Mouse (Mus musculus) testis, postnatal 10 days (tissue): ENCODE data around the gene Mapk8ip3.

ENCODE experiments used
- DNase-seq: peaks from one replicate; pipeline ENCODE4 v3.0.0; 2021; ENCODE audit warnings: low spot score

Gene Mapk8ip3

GRCm38 (mm10) chr17:24885356-24886133 is 51.2 kb downstream of the Mapk8ip3 start:
- no peak for DNase-seq

- DNase-seq = no peak
Observed at GRCm38 (mm10) chr17:24884391-24884790, 52.4 kb downstream of the Mapk8ip3 start.

GRCm38 (mm10) chr17:24881738-24882440 is 54.9 kb downstream of the Mapk8ip3 start:
- DNase-seq = peak; percentile 66

GRCm38 (mm10) chr17:24878531-24878930 is 58.2 kb downstream of the Mapk8ip3 start:
- DNase-seq = no peak

GRCm38 (mm10) chr17:24878117-24878397 is 58.7 kb downstream of the Mapk8ip3 start:
- no peak for DNase-seq

DNA sequence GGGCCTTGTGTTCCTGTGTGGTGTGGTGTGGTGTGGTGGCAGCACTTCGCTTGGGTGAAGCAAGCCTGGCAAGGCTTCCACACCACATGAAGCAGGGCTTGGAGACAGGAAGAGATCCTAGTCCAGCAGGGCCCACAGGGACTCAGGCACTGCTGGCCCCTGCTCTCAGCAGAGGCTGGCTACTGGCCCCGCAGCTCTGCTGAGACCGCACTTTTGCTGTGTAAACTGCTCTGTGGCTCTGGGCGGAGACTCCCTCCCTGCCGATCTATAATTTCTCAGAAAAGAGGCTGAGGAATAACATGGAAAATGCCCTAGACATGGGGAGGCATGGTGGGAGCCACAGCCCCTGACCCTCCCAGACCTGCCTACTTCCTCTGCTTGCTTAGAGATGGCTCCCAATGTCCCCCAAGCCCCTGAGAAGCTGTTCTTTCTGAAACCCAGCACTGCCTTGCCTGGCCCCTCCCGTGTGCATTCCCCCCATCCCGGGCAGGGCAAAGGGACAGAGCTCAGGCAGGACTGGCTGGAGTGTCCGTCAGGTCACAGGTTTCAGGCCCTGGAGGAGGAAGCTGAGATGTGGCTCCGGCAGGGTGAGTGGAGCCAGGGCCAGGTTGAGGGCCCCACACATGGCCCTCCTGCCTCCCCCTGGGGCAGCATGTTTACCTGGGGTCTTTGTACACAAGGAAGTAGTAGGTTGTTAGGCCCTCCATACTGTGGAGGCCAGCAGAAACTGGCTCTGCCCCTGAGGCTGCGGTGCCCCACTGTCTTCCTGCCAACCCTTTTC is 59.3 kb downstream of the Mapk8ip3 start:
- DNase-seq = no peak

DNA sequence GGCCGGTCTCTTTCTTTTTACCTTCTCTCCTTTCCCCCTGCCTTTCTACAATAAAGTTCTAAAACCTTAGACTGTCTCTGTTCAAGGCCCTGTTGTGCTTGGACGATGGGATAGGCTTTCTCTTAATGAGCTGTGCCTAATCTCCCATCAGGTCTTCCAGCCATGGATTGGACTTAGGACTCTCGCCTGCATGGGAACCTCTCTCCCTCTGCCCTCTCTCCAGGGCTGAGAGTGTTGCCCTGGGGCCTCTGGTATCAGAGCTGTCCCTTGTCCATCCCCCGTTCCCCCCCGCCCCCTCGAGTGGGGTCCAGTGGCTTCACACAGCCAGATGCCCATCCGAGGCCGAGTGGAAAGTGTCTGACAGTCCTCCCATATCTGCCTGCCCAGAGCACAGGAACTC is 61.8 kb downstream of the Mapk8ip3 start:
- DNase-seq = no peak

- no peak for DNase-seq
Observed at GRCm38 (mm10) chr17:24874405-24874745, 62.4 kb downstream of the Mapk8ip3 start.

DNA sequence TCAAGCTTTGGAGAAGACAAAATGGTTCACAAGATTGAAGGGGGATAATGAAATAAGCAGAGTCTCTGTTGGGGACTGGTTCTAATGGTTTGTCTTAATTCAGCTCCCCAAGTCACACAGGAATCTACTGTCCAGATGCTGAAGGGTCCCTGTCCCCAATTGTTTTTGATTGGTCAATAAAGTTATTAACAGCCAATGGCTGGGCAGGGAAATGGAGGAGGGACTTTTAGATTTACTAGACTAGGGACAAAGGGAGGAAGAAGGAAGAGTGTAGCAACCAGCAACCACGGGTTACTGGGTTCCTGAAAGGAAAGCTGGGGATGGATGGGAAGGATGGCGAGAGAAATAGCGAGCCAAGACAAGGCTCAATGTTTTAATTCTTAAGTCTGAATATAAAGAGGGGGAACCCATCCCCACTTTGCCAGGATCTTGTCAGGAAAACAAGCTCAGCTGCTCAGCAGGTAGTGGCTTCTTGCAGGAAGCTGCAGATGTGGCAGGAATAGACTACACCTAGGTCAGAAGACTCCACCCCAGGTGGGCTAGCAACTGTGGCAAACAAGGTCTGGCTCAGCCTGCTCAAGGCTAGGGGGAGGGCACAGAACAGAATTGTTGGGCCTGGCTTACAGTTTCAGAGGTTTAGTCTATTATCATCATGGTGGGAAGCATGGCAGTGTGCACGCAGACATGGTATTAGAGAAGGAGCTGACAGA is 62.9 kb downstream of the Mapk8ip3 start:
- DNase-seq = no peak

- no peak for DNase-seq
Observed at GRCm38 (mm10) chr17:24867914-24868313, 68.9 kb downstream of the Mapk8ip3 start.

DNA sequence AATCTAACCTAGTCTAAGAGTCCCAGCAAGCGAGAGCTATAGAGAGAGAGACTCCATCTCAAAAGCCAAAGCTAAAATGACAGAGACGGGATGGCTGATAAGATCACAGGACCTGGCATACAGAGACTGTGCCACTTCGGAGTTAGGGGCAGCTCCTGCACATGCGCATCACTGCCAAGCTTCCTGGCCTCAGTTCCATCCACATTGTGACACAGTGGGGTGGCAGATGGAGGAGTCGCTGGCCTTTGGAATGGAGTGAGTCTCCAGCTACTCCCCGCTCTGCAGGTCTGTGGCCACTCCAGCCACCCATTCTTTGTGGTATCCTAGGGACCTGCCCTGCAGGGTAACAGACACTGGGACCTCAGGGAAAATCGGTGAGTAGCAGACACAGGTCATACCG is 71.0 kb downstream of the Mapk8ip3 start, which contains the start of gene Igfals:
Igfals (plus strand) TSS at position 222 of the 400 bp plus-strand sequence.
- DNase-seq = no peak

DNA sequence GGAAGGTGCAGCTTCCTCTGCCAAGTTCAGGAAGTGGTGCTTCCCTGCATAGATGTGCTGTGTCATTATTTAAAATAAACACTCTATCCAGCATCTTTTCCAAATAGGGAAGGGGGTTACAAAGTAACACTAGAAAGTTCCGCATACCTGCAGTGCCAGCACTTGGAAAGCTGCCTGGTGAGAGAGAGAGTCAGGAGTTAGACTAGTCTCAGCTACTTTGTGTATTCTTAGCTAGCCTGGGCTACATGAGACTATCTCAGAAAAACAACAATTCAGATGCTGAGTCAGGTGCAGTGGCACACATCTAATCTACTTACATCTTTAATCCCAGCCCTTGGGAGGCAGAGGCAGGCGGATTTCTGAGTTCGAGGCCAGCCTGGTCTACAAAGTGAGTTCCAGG is 75.0 kb downstream of the Mapk8ip3 start:
- no peak for DNase-seq

DNA sequence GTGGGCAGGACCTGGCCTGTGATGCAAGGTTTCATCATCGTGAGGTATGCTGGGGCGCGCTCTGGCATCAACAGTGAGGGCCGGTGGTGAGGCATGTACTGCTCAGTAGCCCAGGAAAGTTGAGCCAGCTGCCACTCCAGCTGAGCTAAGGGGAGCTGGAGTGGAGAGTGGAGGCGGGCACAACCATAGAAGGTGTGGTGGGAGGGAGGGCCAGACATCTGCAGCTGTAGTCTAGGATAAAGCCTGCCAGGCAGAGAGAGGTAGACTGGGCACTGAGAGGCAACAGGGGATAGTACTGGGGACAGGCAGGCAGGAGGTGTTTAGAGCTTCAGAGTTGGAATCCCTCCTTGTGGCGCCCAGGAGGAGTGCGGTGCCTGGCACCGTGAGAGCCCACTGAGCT is 76.7 kb downstream of the Mapk8ip3 start:
- DNase-seq = no peak

DNA sequence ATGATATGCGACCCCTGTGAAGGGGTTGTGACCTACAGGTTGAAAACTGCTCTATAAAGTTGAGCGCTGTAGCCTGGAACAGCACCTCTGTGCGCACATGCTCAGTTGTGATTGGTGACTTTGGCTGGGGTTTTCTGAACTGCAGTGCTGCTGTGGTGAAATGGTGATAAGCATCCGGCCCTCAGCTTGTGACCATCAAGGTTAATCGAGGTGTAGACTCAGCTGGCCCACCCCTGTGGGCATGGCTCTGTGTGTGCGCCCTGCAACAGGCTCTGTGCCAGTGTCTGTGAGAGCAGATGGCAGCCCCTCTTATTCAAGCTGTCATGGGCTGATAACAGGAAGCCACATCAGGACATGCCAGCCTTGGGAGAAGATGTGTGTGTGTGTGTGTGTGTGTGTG is 77.8 kb downstream of the Mapk8ip3 start:
- no peak for DNase-seq

GRCm38 (mm10) chr17:24857831-24858470 is 78.8 kb downstream of the Mapk8ip3 start:
- no peak for DNase-seq

- DNase-seq = no peak
Observed at GRCm38 (mm10) chr17:24856589-24856988, 80.2 kb downstream of the Mapk8ip3 start.

DNA sequence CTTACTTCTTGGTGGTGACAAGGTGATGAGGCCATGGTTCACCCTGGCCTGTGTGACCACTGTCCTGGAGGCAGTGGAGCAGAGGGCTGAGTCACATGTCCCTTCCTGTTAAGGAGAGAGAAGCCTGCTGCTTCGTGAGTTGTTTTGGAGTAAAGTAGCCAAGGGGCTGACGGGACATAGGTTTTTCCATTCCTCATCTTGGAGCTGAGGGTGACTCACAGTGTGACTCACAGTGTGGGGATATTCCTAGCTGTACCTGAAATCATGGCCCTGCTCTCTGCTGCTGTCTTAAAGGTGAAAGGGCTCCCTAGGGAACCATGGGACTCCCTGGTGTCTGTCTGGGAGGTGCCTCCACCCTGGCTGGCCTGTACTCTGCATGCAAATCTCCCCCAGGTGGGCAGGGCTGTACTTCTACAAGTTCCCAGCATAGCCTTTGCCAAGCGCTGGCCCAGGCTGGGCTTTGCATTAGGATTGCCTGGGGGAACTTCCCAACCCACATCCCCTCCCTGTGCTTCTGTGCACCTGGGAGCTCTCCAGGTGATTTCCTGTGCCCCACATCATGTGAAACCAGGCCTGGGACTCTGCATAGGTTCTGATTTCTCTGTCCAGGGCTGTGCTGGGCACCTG is 80.8 kb downstream of the Mapk8ip3 start:
- DNase-seq = no peak

- no peak for DNase-seq
Observed at GRCm38 (mm10) chr17:24851381-24852125, 85.2 kb downstream of the Mapk8ip3 start.

GRCm38 (mm10) chr17:24850773-24851127 is 86.0 kb downstream of the Mapk8ip3 start:
- DNase-seq = no peak

GRCm38 (mm10) chr17:24850065-24850772 is 86.6 kb downstream of the Mapk8ip3 start, which contains the start of gene Fahd1:
Gene Fahd1, minus strand, starts transcription at chr17:24850364.
- DNase-seq = peak; percentile 94
